Mouse (Mus musculus) megakaryocyte, embryonic 14.5 days (primary cell): ENCODE measurements at regions not wholly inside any gene's neighbourhood (a gene's known extent, or its start where the extent isn't known, plus 50 kb on each side); places are given as distances from the start of the nearest gene placed in this dataset.

ENCODE experiments used
- H3K27me3 ChIP-seq: replicated peaks from 2 replicates; pipeline ENCODE3; 2012; ENCODE audit warnings: inconsistent platforms
- H3K36me3 ChIP-seq: replicated peaks from 2 replicates; pipeline ENCODE3; 2012; ENCODE audit warnings: low read length, inconsistent platforms, mixed read lengths
- H3K4me1 ChIP-seq: 2 replicates; pipeline ENCODE4 v1.6.1; 2012; ENCODE audit warnings: inconsistent platforms
- H3K4me3 ChIP-seq: replicated peaks from 2 replicates; pipeline ENCODE3; 2012; ENCODE audit warnings: moderate library complexity, mild to moderate bottlenecking, inconsistent platforms
- H3K9me3 ChIP-seq: 2 replicates; pipeline ENCODE4 v1.6.1; 2012; ENCODE audit warnings: inconsistent platforms
- FLI1 ChIP-seq: IDR thresholded peaks from 2 replicates; pipeline ENCODE4 v1.6.1; 2012; ENCODE audit warnings: low read length, inconsistent platforms, mixed read lengths
- GATA1 ChIP-seq: IDR thresholded peaks from 3 replicates; pipeline ENCODE4 v1.6.1; 2012; ENCODE audit warnings: mixed read lengths, low read length, inconsistent platforms, borderline replicate concordance

DNA sequence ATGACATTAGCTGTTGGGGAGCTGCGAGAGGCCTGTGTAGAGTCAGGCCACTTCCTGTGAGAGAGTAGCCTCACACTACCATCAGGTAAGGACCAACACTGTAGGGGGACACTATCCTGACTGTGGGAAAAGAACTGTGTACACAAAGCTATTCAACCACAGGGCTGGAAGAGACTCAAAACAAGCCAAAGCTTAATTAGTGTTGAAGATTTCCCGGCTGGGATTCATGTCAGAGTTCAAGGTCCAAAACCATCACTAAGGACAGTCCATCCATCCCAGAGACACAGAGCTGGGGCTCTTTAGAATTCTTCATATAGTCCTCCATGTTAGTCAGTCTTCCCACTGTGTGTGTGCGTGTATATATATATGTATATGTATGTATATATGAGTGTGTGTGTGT, 221.5 kb downstream of the Sox4 start:
- Histone ChIP-seq H3K9me3 (no peaks in the 10 kb centered on the region), H3K36me3 (no peaks in the 10 kb centered on the region), H3K4me3 (no peak overlapping the region), H3K27me3 (no peaks in the 10 kb centered on the region), H3K4me1 (no peaks in the 10 kb centered on the region)
- TF ChIP-seq GATA1 (no peak), FLI1 (no peak)

DNA sequence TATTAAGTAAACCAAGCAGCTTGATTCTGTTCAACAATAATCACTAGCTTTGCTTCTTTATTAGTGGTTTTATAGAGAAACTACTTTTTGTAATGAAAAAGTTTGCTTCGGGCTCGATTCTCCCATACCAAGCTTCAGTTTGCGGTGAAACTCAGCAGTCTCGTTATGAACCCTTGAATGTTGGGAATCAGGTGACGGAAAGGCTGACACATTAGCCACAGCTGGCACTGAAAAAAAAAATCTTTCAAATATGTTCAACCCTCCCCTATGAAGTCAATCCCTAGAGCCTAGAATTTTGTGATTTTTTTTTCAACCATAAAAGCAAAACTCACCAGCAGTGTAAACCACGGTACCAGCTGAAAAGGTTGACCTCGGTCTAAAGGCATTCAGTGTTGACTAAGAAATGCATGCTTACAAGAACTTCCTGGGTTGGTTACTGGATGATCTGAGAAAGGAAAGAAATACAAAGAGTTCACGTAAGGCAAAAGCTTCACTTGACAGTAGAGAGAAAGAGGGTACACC, 223.4 kb downstream of the Sox4 start:
- Histone ChIP-seq H3K27me3 (no peaks in the 10 kb centered on the region), H3K9me3 (no peaks in the 10 kb centered on the region), H3K4me1 (no peaks in the 10 kb centered on the region), H3K4me3 (no peak overlapping the region), H3K36me3 (no peaks in the 10 kb centered on the region)
- TF ChIP-seq FLI1 (no peak), GATA1 (no peak)

DNA sequence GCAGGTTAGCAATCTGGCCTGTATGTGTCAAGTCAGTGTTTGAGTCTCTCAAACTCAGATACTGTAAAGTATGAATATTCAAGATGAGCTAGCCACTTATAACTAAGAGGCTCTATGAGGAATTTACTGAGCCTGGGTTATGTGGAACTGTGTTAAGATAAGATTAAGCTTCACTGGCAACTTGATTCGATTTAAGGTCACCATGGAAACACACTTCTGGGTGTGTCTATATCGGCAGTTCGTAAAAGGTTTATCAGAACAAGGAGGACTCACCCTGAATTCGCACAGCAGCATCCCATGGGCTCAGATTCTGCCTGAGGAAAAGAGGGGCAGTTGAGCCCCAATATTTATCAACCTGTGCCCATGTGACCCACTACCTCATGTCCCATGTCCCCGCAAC, 224.7 kb downstream of the Sox4 start:
- no peak overlapping the region for H3K4me3 ChIP-seq
- H3K9me3 ChIP-seq, result no peaks in the 10 kb centered on the region
- no peaks in the 10 kb centered on the region for H3K36me3 ChIP-seq
- no peaks in the 10 kb centered on the region for H3K27me3 ChIP-seq
- TF ChIP-seq FLI1, result no peak
- TF ChIP-seq GATA1, result no peak
- H3K4me1 ChIP-seq, result peaks cover 10% of the 10 kb centered on the region

DNA sequence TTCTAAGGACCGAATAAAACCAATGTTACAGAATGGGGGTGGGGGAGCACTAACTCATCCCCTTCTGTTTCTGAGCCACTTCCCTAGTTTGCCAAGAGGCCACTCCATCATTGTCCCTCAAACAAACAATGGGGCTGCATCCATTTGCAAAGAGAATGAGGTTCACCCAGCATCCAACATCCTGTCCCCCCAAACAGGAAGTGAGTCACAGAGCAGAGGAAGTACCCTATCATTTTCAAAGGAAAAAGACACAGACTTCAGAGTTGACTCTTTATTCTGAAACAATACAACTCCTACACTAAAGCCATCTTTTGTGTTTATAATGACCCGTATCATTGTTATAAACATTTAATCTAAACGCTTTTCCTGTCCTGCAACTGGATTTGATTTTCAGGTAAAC, 229.2 kb downstream of the Sox4 start:
- Histone ChIP-seq H3K4me1 (peaks cover 20% of the 10 kb centered on the region), H3K27me3 (no peaks in the 10 kb centered on the region)

GRCm38 (mm10) chr13:28722074-28722473, 231.4 kb downstream of the Sox4 start:
- H3K4me1 ChIP-seq, result peaks cover 40% of the 10 kb centered on the region

More for the DNA sequence above, 229.2 kb downstream of the Sox4 start:
- TF ChIP-seq GATA1, result no peak
- no peak for TF ChIP-seq FLI1
- H3K36me3 ChIP-seq, result no peaks in the 10 kb centered on the region
- H3K9me3 ChIP-seq, result no peaks in the 10 kb centered on the region
- no peak overlapping the region for H3K4me3 ChIP-seq

DNA sequence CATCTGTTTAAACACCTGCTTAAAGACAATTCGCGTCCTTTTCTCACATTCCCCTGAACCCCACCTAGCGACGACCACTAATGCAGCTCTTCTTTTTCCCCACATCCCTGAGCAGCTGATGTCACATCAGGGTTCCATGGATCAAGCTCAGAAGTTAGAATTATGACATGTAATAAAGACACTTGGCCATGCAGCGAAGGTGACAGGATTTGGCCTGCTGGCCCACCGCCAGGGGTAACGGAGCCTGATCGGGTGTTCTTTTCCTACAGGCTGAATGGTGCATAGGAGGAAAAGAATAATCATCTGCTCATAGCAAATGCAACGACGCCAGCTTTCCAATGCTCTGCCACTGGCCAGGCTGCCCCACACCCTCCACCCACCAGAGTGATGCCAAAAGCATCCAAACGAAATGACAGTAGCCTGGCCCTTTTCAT, 231.9 kb downstream of the Sox4 start:
- H3K9me3 ChIP-seq, result no peaks in the 10 kb centered on the region
- H3K4me1 ChIP-seq, result peaks cover 42% of the 10 kb centered on the region
- H3K4me3 ChIP-seq, result no peak overlapping the region
- H3K27me3 ChIP-seq, result no peaks in the 10 kb centered on the region
- H3K36me3 ChIP-seq, result no peaks in the 10 kb centered on the region
- TF ChIP-seq FLI1, result no peak
- no peak for TF ChIP-seq GATA1

More at GRCm38 (mm10) chr13:28722074-28722473, 231.4 kb downstream of the Sox4 start:
- Histone ChIP-seq H3K36me3 (no peaks in the 10 kb centered on the region), H3K27me3 (no peaks in the 10 kb centered on the region), H3K4me3 (no peak overlapping the region), H3K9me3 (no peaks in the 10 kb centered on the region)
- TF ChIP-seq FLI1, result no peak
- no peak for TF ChIP-seq GATA1

DNA sequence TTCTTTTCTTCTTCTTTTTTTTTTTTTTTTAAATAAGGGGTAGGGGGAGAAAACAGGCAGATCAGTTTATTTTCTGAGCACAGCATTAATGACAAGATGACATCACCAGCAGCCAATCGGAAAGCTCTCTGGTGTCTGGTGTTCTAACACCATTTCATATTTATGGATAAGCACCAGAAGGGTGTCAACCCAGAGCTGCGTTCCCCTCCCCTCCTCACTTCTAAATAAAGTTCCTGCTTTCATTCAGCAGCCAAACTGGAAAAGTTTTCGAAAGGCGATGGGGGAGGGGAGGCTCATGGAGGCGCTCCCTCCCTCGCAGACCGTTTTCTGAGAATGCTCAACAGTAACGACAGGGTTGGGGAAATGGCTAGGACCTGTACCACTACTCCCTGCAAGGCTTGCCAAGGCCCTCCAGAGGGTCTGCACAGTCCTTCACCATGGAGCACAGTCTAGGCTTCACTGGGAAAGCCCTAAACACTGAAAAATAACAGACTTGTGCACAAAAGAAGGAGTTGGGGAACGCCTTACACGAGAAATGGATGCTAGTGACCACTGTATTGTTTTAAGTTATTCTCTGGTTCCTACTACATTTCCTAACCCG, 232.8 kb downstream of the Sox4 start:
- Histone ChIP-seq H3K36me3 (no peaks in the 10 kb centered on the region), H3K27me3 (no peaks in the 10 kb centered on the region), H3K9me3 (no peaks in the 10 kb centered on the region), H3K4me3 (no peak overlapping the region), H3K4me1 (peaks cover 42% of the 10 kb centered on the region)
- TF ChIP-seq FLI1 (no peak), GATA1 (no peak)

- H3K9me3 ChIP-seq, result no peaks in the 10 kb centered on the region
- no peak for TF ChIP-seq FLI1
- no peak for TF ChIP-seq GATA1
- no peaks in the 10 kb centered on the region for H3K27me3 ChIP-seq
- peaks cover 42% of the 10 kb centered on the region for H3K4me1 ChIP-seq
- no peak overlapping the region for H3K4me3 ChIP-seq
- H3K36me3 ChIP-seq, result no peaks in the 10 kb centered on the region
Observed at GRCm38 (mm10) chr13:28720169-28720568, 233.3 kb downstream of the Sox4 start.

DNA sequence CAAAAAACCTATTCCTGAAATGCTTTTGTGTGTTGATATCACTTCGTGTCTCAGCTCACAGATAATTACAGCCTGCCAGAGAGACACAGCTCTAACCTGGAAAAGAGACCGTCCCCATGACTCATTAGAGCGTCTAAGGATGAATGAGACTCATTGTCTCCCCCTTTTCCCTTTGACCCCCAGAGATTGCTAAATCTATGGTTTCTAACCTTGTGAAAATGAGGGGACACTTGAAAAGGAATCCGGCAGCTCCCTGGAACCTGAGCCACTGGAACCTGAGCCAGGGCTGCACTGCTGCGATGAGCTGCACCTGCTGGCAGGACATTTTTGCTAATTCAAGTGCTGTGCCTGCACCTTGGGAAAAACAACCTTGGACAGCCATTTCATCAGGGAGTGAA, 234.6 kb downstream of the Sox4 start:
- Histone ChIP-seq H3K4me3 (no peak overlapping the region), H3K9me3 (no peaks in the 10 kb centered on the region), H3K27me3 (no peaks in the 10 kb centered on the region), H3K4me1 (peaks cover 34% of the 10 kb centered on the region), H3K36me3 (no peaks in the 10 kb centered on the region)
- no peak for TF ChIP-seq GATA1
- TF ChIP-seq FLI1, result no peak

DNA sequence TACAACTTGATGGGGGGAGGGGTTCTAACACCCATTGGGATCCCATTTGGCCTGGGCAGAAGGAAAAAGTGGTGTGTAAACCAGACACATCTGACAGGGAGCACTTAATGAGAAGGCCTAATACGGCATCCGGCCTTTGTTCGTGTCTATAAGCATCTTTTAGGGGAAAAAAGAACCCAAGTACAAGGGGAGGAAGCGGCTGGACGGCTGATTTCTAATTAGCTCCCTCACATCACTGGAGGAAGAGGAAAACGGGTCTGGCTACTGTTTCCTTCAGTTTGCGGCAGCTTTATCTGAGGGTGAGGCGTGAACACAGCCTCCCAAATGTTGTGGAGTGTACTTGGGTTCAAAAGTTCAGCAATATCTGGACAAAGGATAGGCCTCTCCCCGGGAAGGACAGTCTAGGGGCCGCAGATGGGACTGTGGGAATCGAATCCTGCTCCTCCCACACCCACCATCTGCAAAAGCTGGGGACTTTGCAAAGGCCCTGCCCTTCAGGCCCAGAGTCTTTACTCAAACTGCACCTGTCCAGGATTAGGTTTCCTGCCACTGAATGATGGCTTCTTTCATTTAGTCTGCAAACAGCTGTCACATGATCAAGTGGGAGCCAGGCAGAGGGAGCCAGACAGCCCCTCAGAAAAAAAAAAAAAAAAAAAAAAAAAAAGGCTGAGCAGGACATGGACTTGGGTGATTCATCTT, 235.2 kb downstream of the Sox4 start:
- Histone ChIP-seq H3K4me3 (peak overlapping the region; percentile 33), H3K9me3 (no peaks in the 10 kb centered on the region), H3K4me1 (peaks cover 30% of the 10 kb centered on the region), H3K36me3 (no peaks in the 10 kb centered on the region), H3K27me3 (no peaks in the 10 kb centered on the region)
- no peak for TF ChIP-seq FLI1
- TF ChIP-seq GATA1, result no peak
